Mouse (Mus musculus): ENCODE results near the gene Wrap73.

Gene Wrap73

DNA sequence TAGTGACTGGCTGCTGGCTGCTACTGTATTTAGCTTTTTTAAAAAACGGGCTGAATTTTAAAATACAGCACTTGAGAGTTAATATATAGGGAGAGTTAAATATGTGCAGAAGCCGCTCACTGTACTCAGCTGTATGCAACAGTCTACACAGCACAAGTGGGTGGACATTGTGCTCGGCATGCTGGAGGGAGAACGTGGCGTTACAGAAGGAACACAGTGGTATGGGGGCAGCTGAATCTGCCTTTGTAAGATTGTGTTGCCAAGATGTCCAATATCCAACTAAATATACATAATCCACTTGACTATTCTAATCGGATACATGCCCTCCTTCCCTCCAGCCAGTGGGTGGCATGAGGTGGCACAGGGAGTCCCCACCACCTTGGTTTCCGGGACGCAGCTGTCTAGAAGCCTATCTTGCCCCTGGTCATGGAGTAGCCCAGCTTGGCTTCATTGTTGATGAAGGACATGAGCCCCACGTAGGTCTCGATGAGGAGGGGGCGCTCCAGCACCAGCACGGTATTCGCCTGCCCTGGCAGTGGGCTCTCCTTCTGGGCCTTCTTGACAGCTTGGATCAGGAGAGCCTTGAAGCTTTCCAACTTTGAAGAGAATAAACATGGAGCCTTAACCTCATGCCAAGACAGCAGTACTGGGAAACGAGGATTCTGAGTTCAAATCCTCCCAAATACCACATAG lies 15.9 kb downstream of the Wrap73 start:
- H3K27me3 ChIP-seq (ENCODE audit: control insufficient read depth, insufficient read depth, low read length, poor library complexity, severe bottlenecking), result no peaks in the 10 kb centered on the region
- no peak for DNase-seq (ENCODE audit: low read depth, low spot score)
- peaks cover 8% of the 10 kb centered on the region for H3K36me3 ChIP-seq (ENCODE audit: control insufficient read depth, insufficient read depth, low read length, poor library complexity, severe bottlenecking)

DNA sequence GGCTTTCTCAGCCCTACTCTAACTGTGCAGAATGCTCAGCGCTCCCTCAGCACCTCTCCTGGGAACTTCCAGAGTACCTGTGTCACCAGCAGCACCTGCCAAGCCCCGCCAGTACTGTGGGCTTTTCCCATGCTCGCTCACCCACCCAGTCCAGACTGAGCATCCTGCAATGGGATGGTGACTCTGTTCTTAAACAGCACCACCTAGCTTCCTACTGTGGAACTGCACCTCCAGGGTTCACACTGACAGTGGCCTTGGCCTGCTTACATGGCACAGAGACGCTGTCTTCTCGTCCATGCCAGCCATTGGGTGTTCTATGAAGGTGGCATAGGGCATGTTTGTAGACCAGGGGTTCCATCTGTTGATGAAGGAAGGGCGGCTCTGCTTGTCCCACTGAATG lies 16.8 kb downstream of the Wrap73 start:
- H3K36me3 ChIP-seq (ENCODE audit: control insufficient read depth, insufficient read depth, low read length, poor library complexity, severe bottlenecking), result peaks cover 8% of the 10 kb centered on the region
- no peaks in the 10 kb centered on the region for H3K27me3 ChIP-seq (ENCODE audit: control insufficient read depth, insufficient read depth, low read length, poor library complexity, severe bottlenecking)
- peak; percentile 90 for DNase-seq (ENCODE audit: low read depth, low spot score)

DNA sequence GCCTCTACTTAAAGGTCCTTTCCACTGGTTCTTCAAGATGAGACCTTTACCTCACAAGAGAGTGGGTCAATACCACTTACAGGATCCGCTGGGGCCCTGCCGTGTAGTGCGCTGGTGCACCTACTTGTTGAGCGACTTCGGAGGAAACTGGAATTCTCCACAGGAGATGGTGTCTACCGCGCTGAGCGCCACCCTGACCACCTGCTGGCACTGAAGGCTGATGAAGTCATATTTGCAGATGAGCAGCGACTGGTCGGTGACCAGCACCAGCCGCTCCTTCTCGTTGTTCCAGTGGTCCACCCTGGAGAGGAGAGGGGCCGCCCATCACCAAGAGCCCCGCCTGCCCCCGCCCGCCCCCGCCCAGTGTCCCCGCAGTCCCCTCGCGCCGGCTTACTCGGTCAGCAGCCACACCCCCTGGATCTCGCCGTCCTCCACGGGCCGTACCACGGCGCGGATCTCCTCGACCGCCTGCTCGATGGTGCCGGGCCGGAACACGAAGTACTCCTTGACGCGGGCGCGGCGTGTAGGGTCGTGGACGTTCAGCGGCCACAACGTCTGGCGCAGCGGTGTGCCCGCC lies 17.9 kb downstream of the Wrap73 start:
- peak; percentile 22 for DNase-seq (ENCODE audit: low read depth, low spot score)
- Histone ChIP-seq H3K36me3 (ENCODE audit: control insufficient read depth, insufficient read depth, low read length, poor library complexity, severe bottlenecking) (peaks cover 7% of the 10 kb centered on the region), H3K27me3 (ENCODE audit: control insufficient read depth, insufficient read depth, low read length, poor library complexity, severe bottlenecking) (no peaks in the 10 kb centered on the region)

DNA sequence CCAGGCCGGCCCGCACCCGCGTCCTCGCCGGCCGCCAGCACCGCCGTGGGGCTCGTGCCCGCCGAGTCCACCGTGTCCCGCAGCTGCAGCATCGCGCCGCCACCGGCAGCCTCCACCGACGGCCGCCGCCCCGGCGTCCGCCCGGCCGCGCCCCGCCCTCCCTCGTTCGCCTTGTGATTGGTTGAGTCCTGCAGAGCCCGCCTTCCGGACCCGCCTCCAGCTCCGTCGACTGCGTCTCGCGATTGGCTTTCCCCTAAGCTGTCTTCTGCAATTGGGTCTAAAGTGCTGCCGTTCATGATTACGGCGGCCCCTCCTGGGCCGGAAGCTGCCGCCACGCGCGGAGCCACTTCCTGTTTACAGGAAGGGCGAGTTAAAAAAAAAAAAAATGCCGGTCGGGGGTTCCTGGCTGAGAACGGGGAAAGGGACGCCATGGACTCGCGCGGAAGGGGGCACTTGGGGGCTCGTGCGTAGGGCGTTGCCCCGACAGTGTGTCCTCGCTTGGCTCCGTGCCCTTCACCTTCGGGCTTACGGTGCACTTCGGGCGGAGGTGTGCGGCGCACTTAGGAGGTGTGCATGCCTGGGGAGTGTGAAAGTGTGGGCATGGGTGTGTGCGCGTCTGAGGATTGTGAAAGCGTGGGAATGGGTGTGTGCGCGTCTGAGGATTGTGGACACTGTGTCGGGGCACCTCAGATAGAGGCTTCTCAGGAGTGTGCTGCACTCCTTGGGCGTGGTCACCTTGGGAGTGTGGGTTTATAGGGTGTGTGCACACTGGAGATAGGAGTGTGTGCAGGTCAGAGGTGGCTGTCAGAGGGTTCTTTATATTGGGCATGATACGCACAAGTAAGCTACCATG lies 18.6 kb downstream of the Wrap73 start, which contains the start of gene Tprgl:
TSS of gene Tprgl (minus strand) at position 129 of the 853 bp plus-strand sequence.
- H3K36me3 ChIP-seq (ENCODE audit: control insufficient read depth, insufficient read depth, low read length, poor library complexity, severe bottlenecking), result peaks cover 7% of the 10 kb centered on the region

DNA sequence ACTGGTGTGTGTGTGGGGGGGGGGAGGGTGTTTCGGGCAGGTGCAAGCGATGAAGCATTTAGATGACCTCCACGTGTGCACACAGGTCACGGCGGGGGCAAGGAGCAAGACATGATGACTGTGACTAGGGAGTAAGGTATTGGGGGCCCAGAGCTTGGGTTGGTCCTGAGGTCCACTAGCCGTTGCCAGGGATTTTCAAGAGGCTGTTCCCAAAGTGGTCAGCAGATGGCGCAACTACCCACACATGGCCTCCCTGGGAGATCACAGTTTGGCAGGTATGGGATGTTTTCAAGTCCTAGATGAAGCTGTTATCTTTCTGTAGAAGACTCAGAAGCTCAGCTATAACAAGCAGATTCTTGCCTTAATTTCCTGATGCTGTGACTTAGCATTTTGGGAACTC lies 21.1 kb downstream of the Wrap73 start:
- peak; percentile 83 for DNase-seq (ENCODE audit: low read depth, low spot score)
- Histone ChIP-seq H3K27me3 (ENCODE audit: control insufficient read depth, insufficient read depth, low read length, poor library complexity, severe bottlenecking) (no peaks in the 10 kb centered on the region), H3K36me3 (ENCODE audit: control insufficient read depth, insufficient read depth, low read length, poor library complexity, severe bottlenecking) (0 out of 2 replicates have a peak, but pooled peaks cover 2% of the 10 kb centered on the region)

More for the DNA sequence above, 18.6 kb downstream of the Wrap73 start, which contains the start of gene Tprgl:
- H3K27me3 ChIP-seq (ENCODE audit: control insufficient read depth, insufficient read depth, low read length, poor library complexity, severe bottlenecking), result no peaks in the 10 kb centered on the region
- peak; percentile 98 for DNase-seq (ENCODE audit: low read depth, low spot score)

DNA sequence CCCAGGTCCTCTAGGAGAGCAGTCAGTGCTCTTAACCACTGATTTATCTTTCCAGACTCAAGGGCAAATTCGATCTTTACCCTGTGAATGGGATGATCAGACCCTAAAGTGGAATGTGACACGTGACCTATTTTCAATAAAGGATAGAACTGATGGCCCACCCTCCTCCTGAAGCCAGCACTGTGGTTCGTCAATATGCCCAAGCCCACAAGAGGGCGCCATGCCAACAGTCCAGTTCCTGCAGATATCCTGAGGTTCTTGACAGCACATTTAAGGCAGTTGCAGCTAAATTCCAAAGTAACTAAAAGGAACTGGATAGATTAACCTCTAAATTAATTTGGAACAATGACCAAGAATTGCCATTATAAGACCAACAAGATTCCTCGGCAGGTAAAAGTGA lies 24.9 kb downstream of the Wrap73 start:
- H3K36me3 ChIP-seq (ENCODE audit: control insufficient read depth, insufficient read depth, low read length, poor library complexity, severe bottlenecking), result no peaks in the 10 kb centered on the region
- no peaks in the 10 kb centered on the region for H3K27me3 ChIP-seq (ENCODE audit: control insufficient read depth, insufficient read depth, low read length, poor library complexity, severe bottlenecking)
- DNase-seq (ENCODE audit: low read depth, low spot score), result peak; percentile 64

DNA sequence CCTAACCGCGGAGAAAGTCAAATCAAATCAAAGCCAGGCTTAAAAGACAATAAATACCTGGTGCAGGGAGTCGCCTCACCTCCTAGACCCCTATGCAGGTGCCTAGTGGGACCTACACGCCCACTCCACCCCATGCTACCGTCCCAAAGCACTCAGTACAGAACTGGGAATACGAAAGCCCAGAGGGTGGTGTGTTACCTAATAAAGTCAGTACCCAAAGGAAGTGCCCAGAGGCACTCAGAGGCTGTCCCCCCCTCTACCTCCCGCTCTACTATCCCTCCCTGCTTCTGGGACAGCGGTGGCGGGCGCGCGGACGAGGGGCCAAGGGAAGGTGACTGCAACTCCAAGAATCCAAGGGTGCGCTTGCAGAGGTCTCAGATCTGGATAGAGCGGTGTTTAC lies 27.8 kb downstream of the Wrap73 start:
- H3K27me3 ChIP-seq (ENCODE audit: control insufficient read depth, insufficient read depth, low read length, poor library complexity, severe bottlenecking), result no peaks in the 10 kb centered on the region
- no peaks in the 10 kb centered on the region for H3K36me3 ChIP-seq (ENCODE audit: control insufficient read depth, insufficient read depth, low read length, poor library complexity, severe bottlenecking)
- no peak for DNase-seq (ENCODE audit: low read depth, low spot score)

DNA sequence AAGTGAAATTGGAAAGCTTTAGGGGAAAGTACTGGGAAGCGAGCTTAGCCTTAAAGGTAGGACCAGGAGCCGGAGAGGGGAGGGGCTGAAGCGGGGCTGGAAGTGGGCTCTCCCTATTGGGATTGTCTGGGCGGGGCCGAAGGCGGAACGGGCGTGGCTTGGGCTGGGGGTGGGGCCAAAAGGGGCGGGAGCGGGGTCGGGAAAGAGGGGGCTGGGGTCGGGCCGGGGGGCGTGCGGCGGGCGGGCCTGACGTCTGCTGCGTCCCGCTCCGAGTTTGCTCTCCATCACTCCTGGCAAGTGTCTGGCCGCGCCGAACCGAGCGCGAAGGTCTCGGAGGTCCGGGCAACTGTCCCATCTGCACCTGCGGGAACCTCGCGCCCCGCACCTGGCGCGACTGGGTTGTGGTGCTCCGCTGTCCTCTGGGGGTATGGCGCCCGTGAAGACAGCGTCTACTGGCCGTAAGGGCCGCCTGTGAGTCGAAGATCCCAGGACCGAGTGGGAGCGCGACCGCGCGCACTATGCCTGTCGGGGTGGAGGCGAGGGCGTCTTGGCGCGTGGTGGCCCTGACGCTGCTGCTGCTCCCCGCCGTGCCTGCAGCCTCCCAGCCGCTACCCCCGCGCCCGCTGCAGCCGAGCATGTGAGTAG lies 28.5 kb downstream of the Wrap73 start, which contains the start of gene Megf6:
TSS of gene Megf6 (plus strand) at position 225 of the 645 bp plus-strand sequence.
- H3K36me3 ChIP-seq (ENCODE audit: control insufficient read depth, insufficient read depth, low read length, poor library complexity, severe bottlenecking), result no peaks in the 10 kb centered on the region
- H3K27me3 ChIP-seq (ENCODE audit: control insufficient read depth, insufficient read depth, low read length, poor library complexity, severe bottlenecking), result no peaks in the 10 kb centered on the region
- DNase-seq (ENCODE audit: low read depth, low spot score), result no peak

DNA sequence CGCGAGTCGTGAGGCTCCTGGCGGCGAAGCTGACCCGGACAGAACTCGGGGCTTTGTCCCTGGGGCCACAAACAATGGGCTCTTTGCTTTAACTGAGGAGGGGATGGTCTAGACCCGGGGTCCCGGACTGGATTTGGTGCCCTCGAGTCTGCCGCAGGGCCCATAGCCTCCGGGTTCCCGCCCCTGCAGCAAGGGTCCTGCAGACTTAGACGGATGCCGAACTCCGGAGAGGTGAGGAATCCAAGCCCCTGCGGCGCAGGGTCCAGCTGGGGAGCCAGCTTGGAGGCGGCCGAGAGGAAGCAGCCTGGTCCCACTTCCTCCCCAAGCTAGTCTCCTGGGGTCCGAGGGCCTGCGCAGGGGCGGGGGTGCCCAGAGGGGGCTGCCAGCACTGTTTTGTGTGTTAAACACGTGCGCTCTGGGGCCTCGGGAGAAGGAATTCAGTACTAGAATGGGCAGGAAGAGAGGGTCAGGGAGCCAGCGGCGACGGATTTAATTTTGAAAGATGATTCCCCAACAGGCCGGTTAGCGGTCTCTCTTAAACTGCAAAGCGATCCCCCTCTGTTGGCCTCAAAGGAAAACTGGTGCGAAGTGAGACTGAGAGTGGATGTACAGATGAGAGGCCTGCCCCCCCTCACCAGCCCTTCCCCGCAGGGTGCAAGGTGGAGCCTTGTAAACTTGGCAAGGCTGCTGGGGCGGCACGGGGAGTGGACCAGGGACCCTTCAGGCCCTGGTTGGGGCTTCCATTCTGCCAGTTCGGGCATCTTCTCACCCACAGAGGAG lies 29.2 kb downstream of the Wrap73 start:
- H3K27me3 ChIP-seq (ENCODE audit: control insufficient read depth, insufficient read depth, low read length, poor library complexity, severe bottlenecking), result no peaks in the 10 kb centered on the region
- no peak for DNase-seq (ENCODE audit: low read depth, low spot score)
- H3K36me3 ChIP-seq (ENCODE audit: control insufficient read depth, insufficient read depth, low read length, poor library complexity, severe bottlenecking), result no peaks in the 10 kb centered on the region

DNA sequence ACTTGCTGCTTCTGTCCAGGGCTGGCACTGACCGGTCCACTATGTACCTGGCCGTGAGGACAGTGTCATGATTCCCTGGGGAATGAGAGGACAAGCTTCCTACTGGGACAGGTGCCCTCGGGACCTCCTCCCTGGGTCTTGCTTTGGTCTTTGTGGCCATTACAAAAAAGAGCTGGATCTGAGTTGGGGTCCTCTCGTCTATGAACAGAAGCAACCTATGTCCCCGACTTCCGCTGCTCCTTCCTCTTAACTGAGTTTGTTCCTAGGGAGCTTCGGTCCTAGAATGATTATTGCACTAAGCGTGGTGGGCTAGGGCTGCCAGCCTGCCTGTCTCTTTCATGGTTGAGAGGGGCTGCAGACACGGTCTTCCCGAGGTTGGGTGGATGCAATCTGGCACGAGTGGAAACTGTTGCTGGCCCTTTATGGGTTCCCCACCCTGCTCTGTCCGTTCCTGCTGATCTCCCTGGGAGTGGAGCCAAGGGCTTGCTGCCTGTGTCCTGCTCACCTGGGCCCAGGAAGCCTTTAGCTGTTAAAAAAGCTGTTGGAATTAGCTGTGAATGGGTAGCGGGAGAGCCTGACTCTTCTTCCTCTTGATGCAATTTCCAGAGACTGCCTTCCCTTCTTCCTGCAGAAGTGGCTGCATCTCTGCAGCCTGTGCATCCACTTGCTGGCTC lies 29.9 kb downstream of the Wrap73 start:
- Histone ChIP-seq H3K36me3 (ENCODE audit: control insufficient read depth, insufficient read depth, low read length, poor library complexity, severe bottlenecking) (no peaks in the 10 kb centered on the region), H3K27me3 (ENCODE audit: control insufficient read depth, insufficient read depth, low read length, poor library complexity, severe bottlenecking) (no peaks in the 10 kb centered on the region)
- no peak for DNase-seq (ENCODE audit: low read depth, low spot score)

DNA sequence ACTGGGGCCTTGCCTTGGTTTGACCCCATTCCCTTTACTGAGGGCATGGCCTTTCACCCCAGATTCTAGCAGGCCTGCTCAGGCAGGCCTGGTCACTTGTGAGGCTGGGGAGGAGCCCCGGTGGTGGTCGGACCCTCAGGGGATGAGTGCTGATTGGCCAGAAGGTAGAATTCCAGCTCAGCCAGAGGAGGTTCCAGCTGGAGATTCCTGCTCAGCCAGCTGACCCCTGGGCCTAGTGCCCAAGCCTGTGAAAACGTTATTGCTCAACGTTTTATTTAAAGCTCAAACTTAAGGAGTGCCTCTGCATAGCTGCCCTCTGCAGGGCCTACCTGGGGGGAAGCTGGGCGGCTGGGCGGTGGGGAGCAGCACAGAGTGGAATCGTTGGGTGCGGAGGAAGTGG lies 35.1 kb downstream of the Wrap73 start:
- no peaks in the 10 kb centered on the region for H3K36me3 ChIP-seq (ENCODE audit: control insufficient read depth, insufficient read depth, low read length, poor library complexity, severe bottlenecking)
- no peak for DNase-seq (ENCODE audit: low read depth, low spot score)
- H3K27me3 ChIP-seq (ENCODE audit: control insufficient read depth, insufficient read depth, low read length, poor library complexity, severe bottlenecking), result no peaks in the 10 kb centered on the region

DNA sequence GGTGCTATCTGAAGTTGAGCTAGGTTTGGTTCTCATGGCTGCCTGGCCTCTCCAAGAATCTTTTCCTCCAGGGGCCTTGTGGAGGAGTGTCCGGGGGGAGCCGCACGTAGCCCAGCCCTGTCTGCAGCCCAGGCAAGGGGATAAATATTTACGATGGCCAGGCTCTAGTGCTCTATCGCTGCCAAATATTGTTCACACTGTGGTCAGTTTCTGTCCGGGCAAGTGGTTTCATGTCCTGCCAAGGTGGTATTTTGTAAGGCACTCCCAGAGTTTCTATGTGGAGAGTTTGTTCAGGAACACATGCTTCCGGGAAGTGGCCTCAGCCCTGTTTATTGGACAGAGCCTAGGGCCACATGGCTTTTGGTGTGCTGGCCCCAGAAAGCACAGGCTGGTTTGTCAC lies 38.8 kb downstream of the Wrap73 start:
- H3K36me3 ChIP-seq (ENCODE audit: control insufficient read depth, insufficient read depth, low read length, poor library complexity, severe bottlenecking), result no peaks in the 10 kb centered on the region
- no peaks in the 10 kb centered on the region for H3K27me3 ChIP-seq (ENCODE audit: control insufficient read depth, insufficient read depth, low read length, poor library complexity, severe bottlenecking)

DNA sequence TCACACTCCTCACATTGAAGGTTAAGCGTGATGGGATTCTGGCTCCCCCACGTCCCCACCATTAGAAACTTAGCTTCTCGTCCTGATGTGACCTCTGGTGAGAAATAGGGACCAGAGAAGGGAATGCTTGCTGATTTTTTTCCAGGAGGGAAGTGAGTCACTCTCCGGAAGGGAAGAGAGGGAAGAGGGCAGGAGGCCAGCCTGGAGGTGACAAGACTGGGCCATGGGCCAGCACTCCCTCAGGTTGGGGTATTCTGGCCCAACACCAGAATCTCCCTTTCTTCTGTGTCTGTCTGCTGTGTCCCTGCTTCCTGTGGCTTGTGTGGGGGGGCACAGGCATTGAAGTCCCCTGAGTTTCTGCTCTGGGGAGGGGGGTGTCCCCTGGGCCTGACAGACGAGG lies 41.4 kb downstream of the Wrap73 start:
- Histone ChIP-seq H3K36me3 (ENCODE audit: control insufficient read depth, insufficient read depth, low read length, poor library complexity, severe bottlenecking) (no peaks in the 10 kb centered on the region), H3K27me3 (ENCODE audit: control insufficient read depth, insufficient read depth, low read length, poor library complexity, severe bottlenecking) (no peaks in the 10 kb centered on the region)
- DNase-seq (ENCODE audit: low read depth, low spot score), result no peak

More for the DNA sequence above, 38.8 kb downstream of the Wrap73 start:
- DNase-seq (ENCODE audit: low read depth, low spot score), result no peak
